Mouse (Mus musculus): ENCODE data around the gene Hsd17b13. TPM values are rescaled to one million over a fixed set of nuclear protein-coding genes. Genes with fewer than 3 reads are reported as not detected.
A peak's percentile ranks its signal among the peaks of the same experiment; 100 is the strongest.
"Not testable (repeated sequence)": the region's sequence is repeated elsewhere in the genome, so short reads cannot be mapped to it uniquely, and the experiment has no call there.

Gene Hsd17b13
- total RNA-seq, 2 experiments from 2014 or later, result 59.3 to 169 TPM

GRCm38 (mm10) chr5:103980705-103981560, 3.7 kb upstream of the Hsd17b13 start:
- no peak for DNase-seq

- DNase-seq, result no peak
Measured at GRCm38 (mm10) chr5:103977907-103978570, 829 bp upstream of the Hsd17b13 start.

- no peak for DNase-seq
Measured at GRCm38 (mm10) chr5:103975736-103976135, 1.5 kb downstream of the Hsd17b13 start.

- no peak for DNase-seq
Measured at GRCm38 (mm10) chr5:103972801-103973200, 4.4 kb downstream of the Hsd17b13 start.

- no peak for DNase-seq
Measured at GRCm38 (mm10) chr5:103972379-103972778, 4.8 kb downstream of the Hsd17b13 start.

- DNase-seq, result no peak
Measured at GRCm38 (mm10) chr5:103971051-103971450, 6.2 kb downstream of the Hsd17b13 start.

- no peak for DNase-seq
Measured at GRCm38 (mm10) chr5:103962935-103963429, 14.2 kb downstream of the Hsd17b13 start.

GRCm38 (mm10) chr5:103954638-103955037, 22.6 kb downstream of the Hsd17b13 start:
- DNase-seq, result no peak

- DNase-seq, result peak; percentile 19
Measured at GRCm38 (mm10) chr5:103953135-103954083, 23.8 kb downstream of the Hsd17b13 start.

- not testable (repeated sequence) for DNase-seq
Measured at GRCm38 (mm10) chr5:103950138-103950537, 27.1 kb downstream of the Hsd17b13 start.

GRCm38 (mm10) chr5:103943183-103943582, 34.0 kb downstream of the Hsd17b13 start:
- DNase-seq, result no peak

GRCm38 (mm10) chr5:103939856-103940255, 37.4 kb downstream of the Hsd17b13 start:
- DNase-seq, result no peak

GRCm38 (mm10) chr5:103939350-103939652, 37.9 kb downstream of the Hsd17b13 start:
- no peak for DNase-seq

GRCm38 (mm10) chr5:103938547-103939349, 38.5 kb downstream of the Hsd17b13 start:
- no peak for DNase-seq

GRCm38 (mm10) chr5:103936906-103937589, 40.2 kb downstream of the Hsd17b13 start:
- DNase-seq, result peak; percentile 47

- DNase-seq, result not testable (repeated sequence)
Measured at GRCm38 (mm10) chr5:103931924-103932323, 45.3 kb downstream of the Hsd17b13 start.

- no peak for DNase-seq
Measured at GRCm38 (mm10) chr5:103930511-103930910, 46.7 kb downstream of the Hsd17b13 start.

GRCm38 (mm10) chr5:103928196-103928550, 49.0 kb downstream of the Hsd17b13 start:
- DNase-seq, result no peak

GRCm38 (mm10) chr5:103927429-103928195, 49.6 kb downstream of the Hsd17b13 start:
- peak; percentile 96 for DNase-seq

GRCm38 (mm10) chr5:103926398-103926797, 50.8 kb downstream of the Hsd17b13 start:
- DNase-seq, result peak; percentile 30
